Mouse (Mus musculus): ENCODE results near the gene Psmd11. TPM values are rescaled to one million over a fixed set of nuclear protein-coding genes. Genes with fewer than 3 reads are reported as not detected.

Gene Psmd11
- polyA plus RNA-seq, 1 experiment from 2014 or later: 300 TPM

- Histone ChIP-seq H3K4me3 (ENCODE audit: low read length) (no peak overlapping the region), H3K9ac (ENCODE audit: low read depth, low read length) (no peak overlapping the region), H3K4me1 (ENCODE audit: control insufficient read depth, insufficient read depth, low read length) (0 out of 2 replicates have a peak, but pooled peaks cover 7% of the 10 kb centered on the region), H3K9me3 (ENCODE audit: control insufficient read depth, low read length) (no peaks in the 10 kb centered on the region), H3K4me2 (replicated peaks; ENCODE audit: low read depth, low read length) (no peak overlapping the region), H3K27ac (ENCODE audit: low read depth, low read length) (no peak overlapping the region), H3K36me3 (ENCODE audit: control insufficient read depth, insufficient read depth, low read length) (no peaks in the 10 kb centered on the region), H3K27me3 (ENCODE audit: control insufficient read depth, insufficient read depth, low read length) (no peaks in the 10 kb centered on the region)
- no peak for ATAC-seq (ENCODE audit: low FRiP score, low TSS enrichment)
- whole genome bisulfite sequencing: 53% methylated on average over 6 of the region's 6 CpGs
These were observed 76.3 kb downstream of the Psmd11 start for GRCm38 (mm10) chr11:80504519-80505385.

GRCm38 (mm10) chr11:80505581-80505980 lies 77.2 kb downstream of the Psmd11 start:
- Histone ChIP-seq H3K36me3 (ENCODE audit: control insufficient read depth, insufficient read depth, low read length) (no peaks in the 10 kb centered on the region), H3K27ac (ENCODE audit: low read depth, low read length) (no peak overlapping the region), H3K27me3 (ENCODE audit: control insufficient read depth, insufficient read depth, low read length) (no peaks in the 10 kb centered on the region), H3K4me3 (ENCODE audit: low read length) (no peak overlapping the region), H3K4me1 (ENCODE audit: control insufficient read depth, insufficient read depth, low read length) (0 out of 2 replicates have a peak, but pooled peaks cover 7% of the 10 kb centered on the region), H3K9ac (ENCODE audit: low read depth, low read length) (no peak overlapping the region), H3K4me2 (replicated peaks; ENCODE audit: low read depth, low read length) (no peak overlapping the region), H3K9me3 (ENCODE audit: control insufficient read depth, low read length) (no peaks in the 10 kb centered on the region)
- 87% methylated on average over 3 of the region's 3 CpGs for WGBS
- ATAC-seq (ENCODE audit: low FRiP score, low TSS enrichment): no peak

GRCm38 (mm10) chr11:80506483-80506882 lies 78.1 kb downstream of the Psmd11 start:
- 0 out of 2 replicates have a peak, but pooled peaks cover 7% of the 10 kb centered on the region for H3K4me1 ChIP-seq (ENCODE audit: control insufficient read depth, insufficient read depth, low read length)
- H3K4me3 ChIP-seq (ENCODE audit: low read length): no peak overlapping the region
- no peak overlapping the region for H3K4me2 ChIP-seq (replicated peaks; ENCODE audit: low read depth, low read length)
- ATAC-seq (ENCODE audit: low FRiP score, low TSS enrichment): no peak
- H3K9ac ChIP-seq (ENCODE audit: low read depth, low read length): no peak overlapping the region
- H3K36me3 ChIP-seq (ENCODE audit: control insufficient read depth, insufficient read depth, low read length): no peaks in the 10 kb centered on the region
- H3K9me3 ChIP-seq (ENCODE audit: control insufficient read depth, low read length): no peaks in the 10 kb centered on the region
- no peaks in the 10 kb centered on the region for H3K27me3 ChIP-seq (ENCODE audit: control insufficient read depth, insufficient read depth, low read length)
- no peak overlapping the region for H3K27ac ChIP-seq (ENCODE audit: low read depth, low read length)

- Histone ChIP-seq H3K4me2 (replicated peaks; ENCODE audit: low read depth, low read length) (no peak overlapping the region), H3K9me3 (ENCODE audit: control insufficient read depth, low read length) (no peaks in the 10 kb centered on the region), H3K4me1 (ENCODE audit: control insufficient read depth, insufficient read depth, low read length) (0 out of 2 replicates have a peak, but pooled peaks cover 11% of the 10 kb centered on the region), H3K36me3 (ENCODE audit: control insufficient read depth, insufficient read depth, low read length) (no peaks in the 10 kb centered on the region), H3K9ac (ENCODE audit: low read depth, low read length) (no peak overlapping the region), H3K27ac (ENCODE audit: low read depth, low read length) (no peak overlapping the region), H3K4me3 (ENCODE audit: low read length) (no peak overlapping the region), H3K27me3 (ENCODE audit: control insufficient read depth, insufficient read depth, low read length) (no peaks in the 10 kb centered on the region)
- 84% methylated on average over 6 of the region's 6 CpGs for WGBS
- no peak for ATAC-seq (ENCODE audit: low FRiP score, low TSS enrichment)
These were observed 79.4 kb downstream of the Psmd11 start for GRCm38 (mm10) chr11:80507791-80508190.

- Histone ChIP-seq H3K27me3 (ENCODE audit: control insufficient read depth, insufficient read depth, low read length) (no peaks in the 10 kb centered on the region), H3K4me2 (replicated peaks; ENCODE audit: low read depth, low read length) (no peak overlapping the region), H3K4me1 (ENCODE audit: control insufficient read depth, insufficient read depth, low read length) (0 out of 2 replicates have a peak, but pooled peaks cover 11% of the 10 kb centered on the region), H3K36me3 (ENCODE audit: control insufficient read depth, insufficient read depth, low read length) (no peaks in the 10 kb centered on the region), H3K9ac (ENCODE audit: low read depth, low read length) (no peak overlapping the region), H3K4me3 (ENCODE audit: low read length) (no peak overlapping the region), H3K27ac (ENCODE audit: low read depth, low read length) (no peak overlapping the region), H3K9me3 (ENCODE audit: control insufficient read depth, low read length) (no peaks in the 10 kb centered on the region)
- 40% methylated on average over 19 of the region's 19 CpGs for WGBS
- no peak for ATAC-seq (ENCODE audit: low FRiP score, low TSS enrichment)
These were observed 80.2 kb downstream of the Psmd11 start for GRCm38 (mm10) chr11:80508361-80509175.

- ATAC-seq (ENCODE audit: low FRiP score, low TSS enrichment): no peak
- Histone ChIP-seq H3K9ac (ENCODE audit: low read depth, low read length) (no peak overlapping the region), H3K4me2 (replicated peaks; ENCODE audit: low read depth, low read length) (no peak overlapping the region), H3K9me3 (ENCODE audit: control insufficient read depth, low read length) (no peaks in the 10 kb centered on the region), H3K27me3 (ENCODE audit: control insufficient read depth, insufficient read depth, low read length) (no peaks in the 10 kb centered on the region), H3K4me3 (ENCODE audit: low read length) (no peak overlapping the region), H3K27ac (ENCODE audit: low read depth, low read length) (no peak overlapping the region), H3K36me3 (ENCODE audit: control insufficient read depth, insufficient read depth, low read length) (no peaks in the 10 kb centered on the region), H3K4me1 (ENCODE audit: control insufficient read depth, insufficient read depth, low read length) (0 out of 2 replicates have a peak, but pooled peaks cover 8% of the 10 kb centered on the region)
- WGBS: 70% methylated on average over 5 of the region's 5 CpGs
These were observed 80.7 kb downstream of the Psmd11 start for GRCm38 (mm10) chr11:80509176-80509506.

- Histone ChIP-seq H3K9me3 (ENCODE audit: control insufficient read depth, low read length) (no peaks in the 10 kb centered on the region), H3K36me3 (ENCODE audit: control insufficient read depth, insufficient read depth, low read length) (no peaks in the 10 kb centered on the region), H3K9ac (ENCODE audit: low read depth, low read length) (no peak overlapping the region), H3K27me3 (ENCODE audit: control insufficient read depth, insufficient read depth, low read length) (no peaks in the 10 kb centered on the region), H3K4me2 (replicated peaks; ENCODE audit: low read depth, low read length) (no peak overlapping the region), H3K4me3 (ENCODE audit: low read length) (no peak overlapping the region), H3K27ac (ENCODE audit: low read depth, low read length) (no peak overlapping the region), H3K4me1 (ENCODE audit: control insufficient read depth, insufficient read depth, low read length) (0 out of 2 replicates have a peak, but pooled peaks cover 4% of the 10 kb centered on the region)
- WGBS: 84% methylated on average over 10 of the region's 10 CpGs
- no peak for ATAC-seq (ENCODE audit: low FRiP score, low TSS enrichment)
These were observed 81.7 kb downstream of the Psmd11 start for GRCm38 (mm10) chr11:80510124-80510523.

- whole genome bisulfite sequencing: 72% methylated on average over 19 of the region's 19 CpGs
- no peak for ATAC-seq (ENCODE audit: low FRiP score, low TSS enrichment)
- Histone ChIP-seq H3K4me3 (ENCODE audit: low read length) (no peak overlapping the region), H3K4me1 (ENCODE audit: control insufficient read depth, insufficient read depth, low read length) (0 out of 2 replicates have a peak, but pooled peaks cover 4% of the 10 kb centered on the region), H3K36me3 (ENCODE audit: control insufficient read depth, insufficient read depth, low read length) (no peaks in the 10 kb centered on the region), H3K27me3 (ENCODE audit: control insufficient read depth, insufficient read depth, low read length) (no peaks in the 10 kb centered on the region), H3K9me3 (ENCODE audit: control insufficient read depth, low read length) (no peaks in the 10 kb centered on the region), H3K9ac (ENCODE audit: low read depth, low read length) (no peak overlapping the region), H3K27ac (ENCODE audit: low read depth, low read length) (no peak overlapping the region), H3K4me2 (replicated peaks; ENCODE audit: low read depth, low read length) (no peak overlapping the region)
These were observed 84.1 kb downstream of the Psmd11 start for GRCm38 (mm10) chr11:80512313-80513056.
